Mouse (Mus musculus) C3H10T1/2 (cell line): Measurements from ENCODE around the gene 3830403N18Rik. TPM values are rescaled to one million over a fixed set of nuclear protein-coding genes. Genes with fewer than 3 reads are reported as not detected.

ENCODE experiments used
- polyA plus RNA-seq, 2 experiments: library from polyadenylated mRNA; unstranded; fragments of >200 nt; fragmentation: generic; extraction: Trizol; gene quantifications; one replicate each; pipeline ENCODE4 v1.2.1; 2012; ENCODE audit warnings: missing spikeins in 2 of 2

The 3830403N18Rik gene
- 10 to 100 TPM in 1 of 2 experiments, 1 to 10 TPM in 1; 2.6 to 17.5 TPM for polyA plus RNA-seq

GRCm38 (mm10) chrX:56136336-56136909 is at the start of gene 3830403N18Rik:
TSS of gene 3830403N18Rik (plus strand) at chrX:56136572.

Other genes with a start within 250 kb of the 3830403N18Rik start
- gene Gm773, start 76.3 kb downstream of the 3830403N18Rik start, polyA plus RNA-seq, result 10 to 100 TPM in 1 of 2 experiments, under 1 TPM in 1; 0.49 to 10.1 TPM
- under 1 TPM; 0.08 to 0.96 TPM for gene Zfp449, start 209.8 kb downstream of the 3830403N18Rik start, polyA plus RNA-seq
- under 1 TPM in 1 of 2 experiments, not detected in 1; 0.02 TPM for gene Smim10l2a, start 238.0 kb downstream of the 3830403N18Rik start, polyA plus RNA-seq